Mouse (Mus musculus): ENCODE data around the gene Zfp286. TPM values are rescaled to one million over a fixed set of nuclear protein-coding genes. Genes with fewer than 3 reads are reported as not detected.

The Zfp286 gene
- 3.1 TPM for polyA plus RNA-seq (2014; fragmentation: Illumina TruSeq; extraction: RNeasy Lipid Tissue Mini Kit (QIAGEN cat#74804); ENCODE audit: low read depth, low replicate concordance)

GRCm38 (mm10) chr11:62788935-62789616, at the start of gene Zfp286:
Gene Zfp286 (minus strand): TSS chr11:62789462.

GRCm38 (mm10) chr11:62820059-62820541, 30.8 kb upstream of the Zfp286 start, which contains the start of gene Trim16:
Gene Trim16 (plus strand): TSS chr11:62820231.

DNA sequence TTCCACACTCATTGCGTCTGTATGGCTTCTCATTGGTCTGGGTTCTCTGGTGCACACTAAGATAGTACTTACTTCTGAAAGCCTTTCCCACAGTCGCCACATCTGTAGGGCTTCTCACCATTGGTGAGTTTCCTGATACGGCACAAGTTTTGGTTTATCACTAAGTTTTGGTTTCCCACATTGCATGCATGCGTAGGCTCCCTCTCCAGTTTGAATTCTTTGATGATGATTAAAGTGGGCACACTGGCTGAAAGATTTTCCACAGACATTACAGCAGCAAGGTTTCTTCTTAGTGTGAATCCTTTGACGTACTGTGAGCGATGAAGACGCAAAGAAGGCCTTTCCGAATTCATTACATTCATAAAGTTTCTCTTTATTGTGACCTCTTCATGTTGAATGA, 36.5 kb downstream of the Zfp286 start, which contains the start of gene Gm10428:
Gm10428 (plus strand) TSS at position 321 of the 400 bp plus-strand sequence.

DNA sequence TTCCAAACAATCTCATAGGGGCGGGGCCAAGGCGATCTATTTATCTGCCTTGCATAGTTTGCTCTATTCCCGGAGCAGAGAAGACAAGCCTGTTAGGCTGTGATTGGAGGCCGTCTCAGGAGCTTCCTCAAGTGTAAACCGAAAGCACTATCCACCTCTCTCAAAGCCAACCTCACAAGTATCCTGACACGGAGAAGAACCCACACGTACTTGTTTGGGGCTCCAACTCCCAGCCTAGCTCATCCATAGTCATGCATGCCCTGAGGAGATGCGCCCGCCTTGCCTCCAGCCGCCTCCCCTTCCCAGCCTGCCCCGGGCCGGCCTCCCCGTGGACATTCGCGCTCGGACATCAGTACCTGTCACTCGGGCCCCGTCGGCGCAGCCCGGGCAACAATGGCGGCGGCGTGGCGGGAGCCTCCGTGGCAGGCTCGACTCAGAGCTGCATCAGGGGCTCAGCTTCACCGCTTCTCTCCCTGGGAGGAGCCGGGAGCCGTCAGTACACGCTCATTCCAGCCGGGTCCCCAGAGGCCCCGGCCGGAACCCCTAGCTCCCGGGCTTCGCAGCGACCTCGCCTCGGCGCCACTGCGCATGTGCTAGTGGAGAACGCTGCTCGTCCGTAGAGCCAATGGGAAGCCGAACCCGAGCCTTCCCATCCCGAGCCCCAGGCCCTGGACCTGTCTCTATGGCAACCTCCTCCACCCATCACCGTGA, 57.8 kb downstream of the Zfp286 start, which contains the start of gene Zfp287:
Zfp287 (minus strand) TSS at position 595 of the 711 bp plus-strand sequence.

Other genes with a start within 250 kb of the Zfp286 start
- gene Ubb, start 238.3 kb downstream of the Zfp286 start, polyA plus RNA-seq (2014; fragmentation: Illumina TruSeq; extraction: RNeasy Lipid Tissue Mini Kit (QIAGEN cat#74804); ENCODE audit: low read depth, low replicate concordance) = 52.3 TPM
- gene Trpv2, start 215.0 kb downstream of the Zfp286 start, polyA plus RNA-seq (2014; fragmentation: Illumina TruSeq; extraction: RNeasy Lipid Tissue Mini Kit (QIAGEN cat#74804); ENCODE audit: low read depth, low replicate concordance) = not detected
- 42.9 TPM for gene Lrrc75a, start 140.9 kb downstream of the Zfp286 start, polyA plus RNA-seq (2014; fragmentation: Illumina TruSeq; extraction: RNeasy Lipid Tissue Mini Kit (QIAGEN cat#74804); ENCODE audit: low read depth, low replicate concordance)
- gene Mmgt2, start 140.8 kb downstream of the Zfp286 start, polyA plus RNA-seq (2014; fragmentation: Illumina TruSeq; extraction: RNeasy Lipid Tissue Mini Kit (QIAGEN cat#74804); ENCODE audit: low read depth, low replicate concordance) = 34.5 TPM
- gene Zfp287, start 57.6 kb downstream of the Zfp286 start, polyA plus RNA-seq (2014; fragmentation: Illumina TruSeq; extraction: RNeasy Lipid Tissue Mini Kit (QIAGEN cat#74804); ENCODE audit: low read depth, low replicate concordance) = 5.1 TPM
- gene Gm10428, start 36.4 kb downstream of the Zfp286 start, polyA plus RNA-seq (2014; fragmentation: Illumina TruSeq; extraction: RNeasy Lipid Tissue Mini Kit (QIAGEN cat#74804); ENCODE audit: low read depth, low replicate concordance) = not detected
- 4.7 TPM for gene Trim16, start 30.8 kb upstream of the Zfp286 start, polyA plus RNA-seq (2014; fragmentation: Illumina TruSeq; extraction: RNeasy Lipid Tissue Mini Kit (QIAGEN cat#74804); ENCODE audit: low read depth, low replicate concordance)
- not detected for gene Fbxw10, start 57.6 kb upstream of the Zfp286 start, polyA plus RNA-seq (2014; fragmentation: Illumina TruSeq; extraction: RNeasy Lipid Tissue Mini Kit (QIAGEN cat#74804); ENCODE audit: low read depth, low replicate concordance)
- 139 TPM for gene Tvp23b, start 90.0 kb upstream of the Zfp286 start, polyA plus RNA-seq (2014; fragmentation: Illumina TruSeq; extraction: RNeasy Lipid Tissue Mini Kit (QIAGEN cat#74804); ENCODE audit: low read depth, low replicate concordance)
- not detected for gene Cdrt4, start 161.7 kb upstream of the Zfp286 start, polyA plus RNA-seq (2014; fragmentation: Illumina TruSeq; extraction: RNeasy Lipid Tissue Mini Kit (QIAGEN cat#74804); ENCODE audit: low read depth, low replicate concordance)